Mouse (Mus musculus) intestine, embryonic 14.5 days (tissue): ENCODE measurements around the gene Tfap4. TPM values are rescaled to one million over a fixed set of nuclear protein-coding genes. Genes with fewer than 3 reads are reported as not detected.

Experiments used
- polyA plus RNA-seq: library from polyadenylated mRNA; unstranded; fragments of >200 nt; fragmentation: Nextera tagmentation; extraction: Ambion mirVana; gene quantifications from 2 replicates; pipeline ENCODE4 v1.2.1, GENCODE M21; 2014

Gene Tfap4
- polyA plus RNA-seq, 1 experiment from 2014 or later = 30.0 TPM

Other genes with a start within 250 kb of the Tfap4 start
- 1.6 and 2.2 TPM in 2 replicates for gene Adcy9, start 139.4 kb downstream of the Tfap4 start, polyA plus RNA-seq
- 13.1 and 15.3 TPM in 2 replicates for gene Srl, start 18.0 kb downstream of the Tfap4 start, polyA plus RNA-seq
- gene Glis2, start 34.9 kb upstream of the Tfap4 start, polyA plus RNA-seq = 29.0 and 31.0 TPM in 2 replicates
- 80.5 and 85.9 TPM in 2 replicates for gene Pam16, start 65.1 kb upstream of the Tfap4 start, polyA plus RNA-seq
- 15.9 and 17.1 TPM in 2 replicates for gene Vasn, start 80.1 kb upstream of the Tfap4 start, polyA plus RNA-seq
- 71.6 and 75.3 TPM in 2 replicates for gene Dnaja3, start 80.1 kb upstream of the Tfap4 start, polyA plus RNA-seq
- gene Coro7, start 119.9 kb upstream of the Tfap4 start, polyA plus RNA-seq = 17.8 and 19.3 TPM in 2 replicates
- 73.4 and 79.4 TPM in 2 replicates for gene Nmral1, start 159.5 kb upstream of the Tfap4 start, polyA plus RNA-seq
- 94.7 and 97.6 TPM in 2 replicates for gene Hmox2, start 166.5 kb upstream of the Tfap4 start, polyA plus RNA-seq
- 85.3 and 95.5 TPM in 2 replicates for gene Cdip1, start 230.4 kb upstream of the Tfap4 start, polyA plus RNA-seq